Mouse (Mus musculus): ENCODE data around the gene 4930474N05Rik.

- no peak for TF ChIP-seq GATA1 (IDR thresholded peaks at IDR 0.05; ENCODE audit: low read length)
- TF ChIP-seq TAL1 (IDR thresholded peaks at IDR 0.05; ENCODE audit: low read length), result no peak
These were observed 41.4 kb upstream of the 4930474N05Rik start for GRCm38 (mm10) chr14:36053281-36053680.

Data from erythroblast, embryonic 14.5 days (primary cell).